Mouse (Mus musculus) forebrain, embryonic 14.5 days (tissue): Measurements from ENCODE around the gene Ntpcr. TPM values are rescaled to one million over a fixed set of nuclear protein-coding genes. Genes with fewer than 3 reads are reported as not detected.
A peak's percentile ranks its signal among the peaks of the same experiment; 100 is the strongest.

ENCODE experiments used
- ATAC-seq: fragments of 200-750 bp; cut with Nextera tagmentation; 2 replicates; pipeline ENCODE4 v1.8.0; 2017; ENCODE audit warnings: mild to moderate bottlenecking, moderate library complexity
- DNase-seq: peaks from one replicate; pipeline ENCODE4 v3.0.0-alpha.2; 2015; ENCODE audit warnings: low spot score
- H3K27ac ChIP-seq: fragments of 300-500 bp; sonication (generic); 2 replicates; pipeline ENCODE4 v1.5.1; 2014; ENCODE audit warnings: low read depth, mild to moderate bottlenecking, control low read depth, low read length, moderate library complexity
- H3K27me3 ChIP-seq: fragments of 300-500 bp; sonication (generic); replicated peaks from 2 replicates; pipeline ENCODE4 v1.6.1; 2014; ENCODE audit warnings: low read length, control low read depth, mixed read lengths; ENCODE audit not compliant: control insufficient read depth, insufficient read depth
- H3K36me3 ChIP-seq: fragments of 300-500 bp; sonication (generic); 2 replicates; pipeline ENCODE4 v1.6.1; 2014; ENCODE audit warnings: low read length, control low read depth; ENCODE audit not compliant: control insufficient read depth, insufficient read depth
- H3K4me1 ChIP-seq: fragments of 300-500 bp; sonication (generic); 2 replicates; pipeline ENCODE4 v1.6.1; 2014; ENCODE audit warnings: antibody characterized with exemption, low read length, control low read depth; ENCODE audit not compliant: control insufficient read depth, insufficient read depth
- H3K4me2 ChIP-seq: fragments of 300-500 bp; sonication (generic); 2 replicates; pipeline ENCODE4 v1.6.1; 2014; ENCODE audit warnings: mild to moderate bottlenecking, control low read depth, low read length
- H3K4me3 ChIP-seq: fragments of 300-500 bp; sonication (generic); 2 replicates; pipeline ENCODE4 v1.5.1; 2014; ENCODE audit warnings: low read depth, low read length, control low read depth
- H3K9ac ChIP-seq: fragments of 300-500 bp; sonication (generic); 2 replicates; pipeline ENCODE4 v1.6.1; 2014; ENCODE audit warnings: mild to moderate bottlenecking, low read length, control low read depth, moderate library complexity
- H3K9me3 ChIP-seq: fragments of 300-500 bp; sonication (generic); replicated peaks from 2 replicates; pipeline ENCODE4 v1.6.1; 2016; ENCODE audit warnings: low read length, control low read depth, mixed read lengths; ENCODE audit not compliant: control insufficient read depth
- WGBS: fragments of 180-500 bp; shearing (Covaris S2); extraction: QIAGEN DNeasy Blood & Tissue Kit; methylation state at CpG from one replicate; pipeline ENCODE4 v1.1.7; 2014; 5-methylcytosine and 5-hydroxymethylcytosine counted together
- polyA plus RNA-seq: library from polyadenylated mRNA; unstranded; fragments of >200 nt; fragmentation: Nextera tagmentation; extraction: Ambion mirVana; gene quantifications from 2 replicates; pipeline ENCODE4 v1.2.1, GENCODE M21; 2014

The Ntpcr gene
- polyA plus RNA-seq: 32.8 and 35.4 TPM in 2 replicates

- peaks cover 4% of the 10 kb centered on the region; the same call in 1 of the 2 replicates for H3K4me1 ChIP-seq
- H3K27ac ChIP-seq: no peak within 1 kb of the TSS
- 85% methylated on average over 7 of the region's 7 CpGs for WGBS
- H3K4me2 ChIP-seq: no peak within 1 kb of the TSS
- no peaks in the 10 kb centered on the region for H3K36me3 ChIP-seq
- H3K4me3 ChIP-seq: no peak within 1 kb of the TSS
- no peaks in the 10 kb centered on the region for H3K27me3 ChIP-seq
- no peak for ATAC-seq
- no peak within 1 kb of the TSS for H3K9ac ChIP-seq
- DNase-seq: no peak
- no peaks in the 10 kb centered on the region for H3K9me3 ChIP-seq
These were observed at the start of gene Ntpcr for GRCm38 (mm10) chr8:125729746-125730145. Gene Ntpcr, plus strand, starts transcription at chr8:125729963.

GRCm38 (mm10) chr8:125680851-125681408, 48.8 kb upstream of the Ntpcr start:
- DNase-seq: no peak
- 38% methylated on average over 8 of the region's 8 CpGs for whole genome bisulfite sequencing
- peaks cover 8% of the 10 kb centered on the region; the same call in 1 of the 2 replicates for H3K4me1 ChIP-seq
- H3K4me3 ChIP-seq: no peak overlapping the region
- no peak overlapping the region for H3K4me2 ChIP-seq
- H3K27me3 ChIP-seq: no peaks in the 10 kb centered on the region
- ATAC-seq: no peak
- H3K36me3 ChIP-seq: no peaks in the 10 kb centered on the region
- H3K9ac ChIP-seq: no peak overlapping the region
- H3K9me3 ChIP-seq: no peaks in the 10 kb centered on the region
- H3K27ac ChIP-seq: no peak overlapping the region; the same call in 1 of the 2 replicates

- H3K9ac ChIP-seq: no peak overlapping the region
- no peaks in the 10 kb centered on the region for H3K27me3 ChIP-seq
- no peaks in the 10 kb centered on the region for H3K36me3 ChIP-seq
- no peak overlapping the region for H3K4me2 ChIP-seq
- H3K4me1 ChIP-seq: peaks cover 8% of the 10 kb centered on the region; the same call in 1 of the 2 replicates
- H3K4me3 ChIP-seq: no peak overlapping the region
- 79% methylated on average over 6 of the region's 6 CpGs for WGBS
- no peaks in the 10 kb centered on the region for H3K9me3 ChIP-seq
- H3K27ac ChIP-seq: no peak overlapping the region
- DNase-seq: no peak
- no peak for ATAC-seq
These were observed 44.5 kb upstream of the Ntpcr start for GRCm38 (mm10) chr8:125685216-125685760.

GRCm38 (mm10) chr8:125686221-125686865, 43.4 kb upstream of the Ntpcr start:
- no peak overlapping the region for H3K4me3 ChIP-seq
- H3K9me3 ChIP-seq: no peaks in the 10 kb centered on the region
- H3K36me3 ChIP-seq: no peaks in the 10 kb centered on the region
- H3K27ac ChIP-seq: no peak overlapping the region
- WGBS: 69% methylated on average over 9 of the region's 9 CpGs
- no peaks in the 10 kb centered on the region for H3K27me3 ChIP-seq
- ATAC-seq: no peak
- H3K4me1 ChIP-seq: no peaks in the 10 kb centered on the region
- no peak overlapping the region for H3K4me2 ChIP-seq
- peak; percentile 56 for DNase-seq
- no peak overlapping the region for H3K9ac ChIP-seq

- DNase-seq: no peak
- WGBS: 52% methylated on average over 15 of the region's 15 CpGs
These were observed 39.4 kb upstream of the Ntpcr start for GRCm38 (mm10) chr8:125690166-125690915.

GRCm38 (mm10) chr8:125690961-125691360, 38.8 kb upstream of the Ntpcr start:
- ATAC-seq (no peak), DNase-seq (no peak)
- no peak overlapping the region for H3K4me3 ChIP-seq
- no peak overlapping the region for H3K4me2 ChIP-seq
- no peak overlapping the region for H3K9ac ChIP-seq
- no peak overlapping the region for H3K27ac ChIP-seq
- H3K36me3 ChIP-seq: no peaks in the 10 kb centered on the region
- no peaks in the 10 kb centered on the region for H3K9me3 ChIP-seq
- H3K4me1 ChIP-seq: no peaks in the 10 kb centered on the region
- no peaks in the 10 kb centered on the region for H3K27me3 ChIP-seq
- 85% methylated on average over 3 of the region's 3 CpGs for WGBS

More at GRCm38 (mm10) chr8:125690166-125690915, 39.4 kb upstream of the Ntpcr start:
- no peak for ATAC-seq
- Histone ChIP-seq H3K27me3 (no peaks in the 10 kb centered on the region), H3K4me1 (no peaks in the 10 kb centered on the region), H3K9ac (no peak overlapping the region), H3K36me3 (no peaks in the 10 kb centered on the region), H3K4me2 (no peak overlapping the region), H3K9me3 (no peaks in the 10 kb centered on the region), H3K27ac (no peak overlapping the region), H3K4me3 (no peak overlapping the region)

GRCm38 (mm10) chr8:125692447-125692846, 37.3 kb upstream of the Ntpcr start:
- H3K27ac ChIP-seq: no peak overlapping the region
- ATAC-seq (no peak), DNase-seq (no peak)
- no peaks in the 10 kb centered on the region for H3K36me3 ChIP-seq
- WGBS: 57% methylated on average over 5 of the region's 5 CpGs
- no peak overlapping the region for H3K4me2 ChIP-seq
- H3K4me1 ChIP-seq: no peaks in the 10 kb centered on the region
- H3K4me3 ChIP-seq: no peak overlapping the region
- no peak overlapping the region for H3K9ac ChIP-seq
- H3K9me3 ChIP-seq: no peaks in the 10 kb centered on the region
- no peaks in the 10 kb centered on the region for H3K27me3 ChIP-seq

- DNase-seq (no peak), ATAC-seq (no peak)
- Histone ChIP-seq H3K4me2 (no peak overlapping the region), H3K36me3 (no peaks in the 10 kb centered on the region), H3K27ac (no peak overlapping the region), H3K9me3 (no peaks in the 10 kb centered on the region), H3K27me3 (no peaks in the 10 kb centered on the region), H3K4me1 (no peaks in the 10 kb centered on the region), H3K9ac (no peak overlapping the region), H3K4me3 (no peak overlapping the region)
- WGBS: 86% methylated on average over 3 of the region's 3 CpGs
These were observed 36.6 kb upstream of the Ntpcr start for GRCm38 (mm10) chr8:125693197-125693596.
